Mouse (Mus musculus) stomach, embryonic 16.5 days (tissue): Measurements from ENCODE around the gene Ttc7. TPM values are rescaled to one million over a fixed set of nuclear protein-coding genes. Genes with fewer than 3 reads are reported as not detected.

Source experiments
- ATAC-seq: fragments of 200-750 bp; cut with Nextera tagmentation; 2 replicates; pipeline ENCODE4 v1.8.0; 2017; ENCODE audit warnings: moderate number of reproducible peaks, moderate TSS enrichment; ENCODE audit not compliant: insufficient read depth, low FRiP score
- H3K27ac ChIP-seq: fragments of 300-500 bp; sonication (generic); 2 replicates; pipeline ENCODE4 v1.5.1; 2014; ENCODE audit warnings: low read length
- H3K27me3 ChIP-seq: fragments of 300-500 bp; sonication (generic); 2 replicates; pipeline ENCODE4 v1.6.1; 2014; ENCODE audit warnings: low read length, control low read depth, mixed read lengths; ENCODE audit not compliant: control insufficient read depth, insufficient read depth
- H3K36me3 ChIP-seq: fragments of 300-500 bp; sonication (generic); 2 replicates; pipeline ENCODE4 v1.6.1; 2014; ENCODE audit warnings: low read length; ENCODE audit not compliant: control insufficient read depth, insufficient read depth
- H3K4me1 ChIP-seq: fragments of 300-500 bp; sonication (generic); 2 replicates; pipeline ENCODE4 v1.6.1; 2014; ENCODE audit warnings: low read length, control low read depth, mixed read lengths; ENCODE audit not compliant: control insufficient read depth, insufficient read depth
- H3K4me2 ChIP-seq: fragments of 300-500 bp; sonication (generic); 2 replicates; pipeline ENCODE4 v1.6.1; 2014; ENCODE audit warnings: low read depth, low read length, mixed read lengths
- H3K4me3 ChIP-seq: fragments of 300-500 bp; sonication (generic); replicated peaks from 2 replicates; pipeline ENCODE4 v1.5.1; 2014; ENCODE audit warnings: mild to moderate bottlenecking, low read length
- H3K9ac ChIP-seq: fragments of 300-500 bp; sonication (generic); 2 replicates; pipeline ENCODE4 v1.6.1; 2014; ENCODE audit warnings: low read length
- H3K9me3 ChIP-seq: fragments of 300-500 bp; sonication (generic); replicated peaks from 2 replicates; pipeline ENCODE4 v1.6.1; 2016; ENCODE audit warnings: low read length, control low read depth; ENCODE audit not compliant: control insufficient read depth
- WGBS: fragments of 180-500 bp; shearing (Covaris S2); extraction: QIAGEN DNeasy Blood & Tissue Kit; methylation state at CpG from one replicate; pipeline ENCODE4 v1.1.7; 2014; 5-methylcytosine and 5-hydroxymethylcytosine counted together
- polyA plus RNA-seq: library from polyadenylated mRNA; unstranded; fragments of >200 nt; fragmentation: Nextera tagmentation; extraction: Ambion mirVana; gene quantifications from 2 replicates; pipeline ENCODE4 v1.2.1, GENCODE M21; 2015

Ttc7 gene
- polyA plus RNA-seq, 1 experiment from 2014 or later = 11.1 TPM

DNA sequence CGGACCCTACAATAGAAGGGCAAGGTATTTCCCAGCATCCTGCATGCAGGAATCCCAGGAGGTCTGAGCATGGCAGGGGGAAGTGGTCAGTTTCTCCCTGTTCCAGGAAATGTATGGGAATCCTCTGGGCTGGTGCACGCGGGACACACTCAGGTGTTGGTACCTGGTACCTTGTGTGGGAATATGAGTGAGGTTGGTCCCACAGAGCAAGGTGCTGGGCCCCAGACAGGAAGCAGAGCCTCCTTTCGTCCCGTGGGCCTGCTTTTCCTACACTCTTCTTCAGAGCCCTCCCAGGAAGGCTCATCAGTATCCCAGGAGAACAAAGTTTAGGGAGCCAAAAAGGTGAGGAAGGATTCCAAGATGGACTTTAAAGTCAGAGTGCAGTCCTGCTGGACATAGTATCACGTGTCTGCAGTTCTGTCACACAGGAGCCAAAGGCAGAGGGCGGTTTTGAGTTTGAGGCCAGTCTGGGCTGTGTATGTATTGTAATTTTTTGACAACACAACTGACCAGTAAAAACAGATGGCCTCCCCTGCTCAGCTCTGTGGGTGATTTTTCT lies 1.9 kb downstream of the Ttc7 start:
- 73% methylated on average over 7 of the region's 7 CpGs for WGBS
- Histone ChIP-seq H3K27ac (no peak overlapping the region), H3K4me1 (peaks cover 11% of the 10 kb centered on the region), H3K9me3 (no peaks in the 10 kb centered on the region), H3K4me2 (peak overlapping the region; percentile 95), H3K9ac (peak overlapping the region; percentile 84; the same call in 1 of the 2 replicates), H3K36me3 (no peaks in the 10 kb centered on the region), H3K27me3 (no peaks in the 10 kb centered on the region), H3K4me3 (peak overlapping the region; percentile 76)
- ATAC-seq = no peak

DNA sequence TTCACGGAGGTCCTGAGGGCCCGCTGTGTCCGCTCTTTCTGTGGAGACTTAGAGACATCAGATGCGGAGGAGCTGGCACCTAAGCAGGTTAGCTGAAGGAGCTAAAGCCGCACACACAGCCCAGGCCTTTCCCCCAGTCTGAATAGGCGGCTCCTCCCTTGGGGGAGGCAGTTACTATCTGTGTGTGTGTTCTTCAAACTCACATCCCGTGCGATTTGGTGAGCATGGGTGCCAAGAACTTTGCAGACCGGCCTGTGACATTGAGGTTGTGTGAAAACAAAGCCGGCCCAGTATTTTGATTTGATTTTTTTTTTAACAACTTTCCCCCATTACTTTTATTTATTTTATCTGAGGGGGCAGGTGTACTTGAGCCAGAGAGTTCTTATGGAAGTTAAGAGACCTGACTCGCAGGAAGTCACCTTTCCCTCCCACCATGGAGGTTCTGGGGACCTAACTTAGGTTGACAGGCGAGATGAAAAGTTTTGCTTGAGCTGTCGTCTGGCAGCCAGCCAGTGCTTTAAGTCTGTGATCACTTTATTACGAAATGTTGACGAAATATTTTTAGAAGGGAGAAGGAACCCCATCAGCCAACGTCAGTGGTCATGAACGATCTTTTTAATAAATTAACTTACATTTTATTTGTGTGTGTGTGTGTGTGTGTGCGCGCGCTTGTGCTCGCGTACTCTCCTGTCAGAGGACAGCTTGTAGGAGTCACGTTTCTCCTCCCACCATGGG lies 3.2 kb downstream of the Ttc7 start:
- WGBS = 61% methylated on average over 23 of the region's 23 CpGs
- Histone ChIP-seq H3K4me1 (peaks cover 11% of the 10 kb centered on the region), H3K36me3 (no peaks in the 10 kb centered on the region), H3K27me3 (no peaks in the 10 kb centered on the region), H3K4me2 (no peak overlapping the region), H3K4me3 (no peak overlapping the region), H3K27ac (no peak overlapping the region), H3K9me3 (no peaks in the 10 kb centered on the region), H3K9ac (no peak overlapping the region)
- ATAC-seq = no peak

DNA sequence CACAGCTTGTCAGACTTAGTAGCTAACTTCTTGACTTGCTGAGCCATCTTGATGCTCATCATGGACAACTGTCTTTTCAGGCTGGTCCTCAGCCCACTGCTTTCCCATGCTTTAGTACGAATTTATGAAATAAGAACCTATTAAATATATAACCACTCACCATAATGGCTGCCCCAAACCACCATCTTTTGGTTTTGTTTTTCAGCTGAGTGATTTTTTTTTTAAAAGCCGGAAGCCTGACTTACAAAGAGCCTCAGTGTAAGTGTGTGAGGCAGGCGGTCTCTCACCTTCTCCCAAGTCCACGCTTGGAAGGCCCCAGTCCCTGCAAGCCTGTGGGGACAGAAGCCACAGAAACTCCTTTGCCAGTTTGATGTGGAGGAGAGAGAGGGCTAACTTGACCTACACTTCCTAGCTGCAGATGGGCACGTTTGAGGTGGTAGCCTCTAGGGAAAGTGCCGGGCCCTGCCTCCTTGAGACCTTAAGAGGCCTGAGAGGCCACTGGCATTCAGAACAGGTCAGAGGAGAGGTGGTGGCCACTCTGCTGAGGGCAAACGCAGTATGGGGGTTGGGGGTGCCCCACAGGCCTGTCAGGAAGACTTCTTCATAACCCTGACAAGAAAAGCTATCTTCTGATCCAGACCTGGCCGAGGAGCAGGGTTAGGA lies 3.9 kb downstream of the Ttc7 start:
- Histone ChIP-seq H3K9ac (no peak overlapping the region), H3K27me3 (no peaks in the 10 kb centered on the region), H3K27ac (peak overlapping the region; percentile 30; the same call in 1 of the 2 replicates), H3K4me1 (peaks cover 5% of the 10 kb centered on the region), H3K4me2 (no peak overlapping the region), H3K4me3 (no peak overlapping the region), H3K36me3 (no peaks in the 10 kb centered on the region), H3K9me3 (no peaks in the 10 kb centered on the region)
- WGBS = 75% methylated on average over 8 of the region's 8 CpGs
- no peak for ATAC-seq

DNA sequence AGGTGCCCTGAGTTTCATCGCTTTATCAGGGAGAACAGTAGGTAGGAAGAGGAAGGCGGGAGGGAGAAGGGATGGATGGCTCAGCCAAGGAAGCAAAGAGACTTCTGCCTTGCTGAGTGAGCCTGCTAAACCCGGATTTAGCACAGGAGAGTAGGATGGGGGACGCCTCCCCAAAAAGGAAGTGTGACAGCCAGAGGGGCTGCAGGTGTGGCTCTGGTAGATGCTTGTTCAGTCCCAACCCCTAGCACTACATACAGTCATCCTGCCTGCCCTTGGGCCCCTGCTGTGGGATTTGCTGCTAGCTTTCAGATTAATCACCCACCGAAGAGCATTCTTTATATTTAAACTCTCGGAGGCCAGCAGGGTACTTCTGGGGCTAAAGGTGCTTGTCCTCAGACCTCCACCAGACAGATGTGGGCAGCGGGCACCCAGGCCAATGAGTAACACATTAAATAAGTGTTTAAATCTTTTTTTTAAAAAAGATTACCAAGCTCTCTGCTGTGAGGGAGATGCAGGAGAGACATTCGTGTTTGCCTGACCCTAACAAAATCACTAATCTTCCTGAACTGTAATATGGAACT lies 4.6 kb downstream of the Ttc7 start:
- no peak overlapping the region for H3K9ac ChIP-seq
- H3K4me1 ChIP-seq = peaks cover 3% of the 10 kb centered on the region; the same call in 1 of the 2 replicates
- peak overlapping the region; percentile 34; the same call in 1 of the 2 replicates for H3K27ac ChIP-seq
- no peaks in the 10 kb centered on the region for H3K9me3 ChIP-seq
- WGBS = 67% methylated on average over 8 of the region's 8 CpGs
- ATAC-seq = no peak
- no peak overlapping the region; the same call in 1 of the 2 replicates for H3K4me2 ChIP-seq
- no peak overlapping the region for H3K4me3 ChIP-seq
- H3K27me3 ChIP-seq = no peaks in the 10 kb centered on the region
- no peaks in the 10 kb centered on the region for H3K36me3 ChIP-seq

DNA sequence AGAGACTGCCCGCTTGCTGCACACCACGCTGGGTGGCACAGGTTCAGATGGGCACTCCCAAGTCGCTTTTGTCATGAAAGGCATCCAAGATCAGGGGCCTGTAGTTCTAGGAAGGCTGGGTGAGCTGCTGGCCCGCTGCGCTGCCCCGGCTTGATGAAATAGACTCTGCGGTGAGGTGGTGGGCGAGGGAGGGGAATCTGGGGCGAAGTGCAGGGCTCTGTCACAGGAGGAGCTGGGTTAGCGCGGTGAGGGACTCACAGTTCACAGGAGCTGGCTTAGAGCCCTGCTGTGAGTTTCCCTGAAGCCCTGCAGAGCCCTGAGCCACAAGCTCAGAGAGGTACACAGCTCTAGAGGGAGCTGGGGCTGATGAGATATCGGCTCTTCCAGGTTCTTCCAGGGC lies 5.4 kb downstream of the Ttc7 start:
- no peak overlapping the region for H3K9ac ChIP-seq
- ATAC-seq = no peak
- H3K27ac ChIP-seq = peak overlapping the region; percentile 34
- H3K4me3 ChIP-seq = no peak overlapping the region
- H3K36me3 ChIP-seq = 0 out of 2 replicates have a peak, but pooled peaks cover 4% of the 10 kb centered on the region
- no peaks in the 10 kb centered on the region for H3K27me3 ChIP-seq
- WGBS = 49% methylated on average over 12 of the region's 12 CpGs
- peaks cover 3% of the 10 kb centered on the region; the same call in 1 of the 2 replicates for H3K4me1 ChIP-seq
- H3K4me2 ChIP-seq = no peak overlapping the region
- H3K9me3 ChIP-seq = no peaks in the 10 kb centered on the region

DNA sequence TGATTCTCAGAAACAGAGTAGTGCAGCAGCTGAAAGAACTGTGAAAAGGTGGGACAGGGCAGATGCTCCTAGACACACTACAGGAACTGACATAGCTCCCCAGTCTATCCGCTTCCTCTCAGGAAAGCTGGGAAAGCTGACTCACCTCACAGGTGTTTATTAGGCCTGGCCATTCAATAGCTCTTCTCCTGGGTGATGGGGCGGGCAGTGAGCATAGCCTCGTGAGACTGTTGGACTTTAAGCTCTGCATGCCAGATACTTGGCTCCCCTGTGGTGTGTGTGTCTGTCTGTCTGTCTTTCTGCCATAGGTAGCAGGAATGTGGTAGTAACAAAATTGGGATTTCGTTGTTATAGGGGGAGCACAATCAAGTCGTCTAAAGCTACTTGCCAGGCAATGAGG lies 6.7 kb downstream of the Ttc7 start:
- Histone ChIP-seq H3K4me1 (no peaks in the 10 kb centered on the region; the same call in 1 of the 2 replicates), H3K9me3 (no peaks in the 10 kb centered on the region), H3K27me3 (no peaks in the 10 kb centered on the region), H3K9ac (no peak overlapping the region), H3K4me3 (no peak overlapping the region), H3K4me2 (no peak overlapping the region), H3K36me3 (0 out of 2 replicates have a peak, but pooled peaks cover 4% of the 10 kb centered on the region), H3K27ac (no peak overlapping the region)
- 0 out of 2 replicates have a peak, but pooled peaks have one; percentile 23 for ATAC-seq
- WGBS = 70% methylated on average over 5 of the region's 5 CpGs

DNA sequence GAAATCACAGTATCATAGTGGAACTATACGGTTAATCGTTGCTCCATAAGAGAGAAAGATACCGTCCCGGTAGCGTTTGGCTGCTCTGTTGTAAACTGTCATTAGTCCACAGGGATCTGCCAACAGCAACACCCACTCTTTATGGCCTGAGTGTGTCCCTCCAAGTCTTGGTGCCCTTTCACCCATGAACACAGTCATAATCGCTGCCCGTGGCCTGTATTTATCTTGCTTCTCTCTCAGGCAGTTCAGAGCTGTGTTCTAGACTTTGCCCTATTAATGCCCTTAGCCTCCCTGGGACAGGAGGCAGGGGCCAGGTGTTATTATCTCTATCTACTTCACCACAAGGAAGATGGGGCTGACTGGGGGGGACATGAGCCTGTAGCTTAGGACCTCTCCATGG lies 8.4 kb downstream of the Ttc7 start:
- H3K4me3 ChIP-seq = no peak overlapping the region
- peak; percentile 46; the same call in 1 of the 2 replicates for ATAC-seq
- 77% methylated on average over 7 of the region's 7 CpGs for WGBS
- no peak overlapping the region for H3K27ac ChIP-seq
- no peak overlapping the region for H3K4me2 ChIP-seq
- H3K9ac ChIP-seq = no peak overlapping the region
- no peaks in the 10 kb centered on the region; the same call in 1 of the 2 replicates for H3K4me1 ChIP-seq
- no peaks in the 10 kb centered on the region for H3K27me3 ChIP-seq
- H3K9me3 ChIP-seq = no peaks in the 10 kb centered on the region
- 0 out of 2 replicates have a peak, but pooled peaks cover 4% of the 10 kb centered on the region for H3K36me3 ChIP-seq

DNA sequence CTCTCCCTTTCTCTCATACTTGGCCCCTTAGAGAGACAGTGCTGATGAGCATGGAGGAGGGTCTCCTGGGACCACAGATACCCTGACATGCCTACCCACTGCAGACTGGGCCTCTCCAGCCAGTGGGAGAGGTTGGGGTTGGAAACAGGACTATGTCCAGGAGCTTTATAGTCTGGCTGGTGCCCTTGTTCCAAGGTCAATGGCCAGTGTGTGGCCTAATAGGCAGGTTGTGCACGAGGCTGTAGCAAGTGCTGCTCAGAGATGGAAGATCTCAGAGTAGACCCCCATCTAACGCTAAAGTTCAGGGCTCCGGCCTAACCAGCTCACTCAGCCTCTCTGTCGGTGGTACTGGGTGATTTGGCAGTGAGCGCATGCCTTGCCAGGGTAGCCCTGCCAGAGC lies 9.1 kb downstream of the Ttc7 start:
- no peaks in the 10 kb centered on the region for H3K9me3 ChIP-seq
- 85% methylated on average over 5 of the region's 5 CpGs for WGBS
- 0 out of 2 replicates have a peak, but pooled peaks cover 4% of the 10 kb centered on the region for H3K36me3 ChIP-seq
- H3K27me3 ChIP-seq = no peaks in the 10 kb centered on the region
- no peak overlapping the region for H3K4me2 ChIP-seq
- no peaks in the 10 kb centered on the region for H3K4me1 ChIP-seq
- H3K4me3 ChIP-seq = no peak overlapping the region
- ATAC-seq = no peak
- no peak overlapping the region for H3K9ac ChIP-seq
- no peak overlapping the region for H3K27ac ChIP-seq
